Comparison of ENCODE assay signal across 8 mouse cellular contexts in genomic region chr19:61151372-61151700, GRCm38 (mm10). TPM values are rescaled to one million over a fixed set of nuclear protein-coding genes. Genes with fewer than 3 reads are reported as not detected.
A peak's percentile ranks its signal among the peaks of the same experiment; 100 is the strongest.
DNase-seq lines count a peak whose midpoint lies in the region; ATAC-seq and TF ChIP-seq lines count a peak whose summit lies in the region.

No protein-coding gene starts in this region.

- peak; percentile 1 for DNase-seq in left cerebral cortex, postnatal 4 days
- no peak for DNase-seq in left cerebral cortex, postnatal 14 days (ENCODE audit: low spot score in 2 of 2)
- peak; percentile 66 for DNase-seq in liver
- peak; percentile 2 for DNase-seq in midbrain, postnatal 0 days (ENCODE audit: low spot score)
- DNase-seq in c-Kit-positive CD71-positive TER-119-positive erythroid progenitor cells, embryonic 14.5 days (ENCODE audit: low spot score) = no peak
- no peak for DNase-seq in left cerebral cortex, adult 8-10 months (ENCODE audit: low spot score in 2 of 2)

- H3K4me1 ChIP-seq in cortical plate, adult 2 months (ENCODE audit: control insufficient read depth, insufficient read depth, low read length) = no peaks in the 10 kb centered on the region
- no peaks in the 10 kb centered on the region; the same call in 1 of the 2 replicates for H3K4me1 ChIP-seq in hindbrain, embryonic 15.5 days (replicated peaks)
- no peaks in the 10 kb centered on the region for H3K4me1 ChIP-seq in midbrain, postnatal 0 days (ENCODE audit: insufficient read depth, low read length)

- H3K27me3 ChIP-seq in hindbrain, embryonic 15.5 days = no peaks in the 10 kb centered on the region
- H3K27me3 ChIP-seq in midbrain, postnatal 0 days (ENCODE audit: insufficient read depth, low read length) = no peaks in the 10 kb centered on the region

- H3K36me3 ChIP-seq in hindbrain, embryonic 15.5 days = no peaks in the 10 kb centered on the region
- no peaks in the 10 kb centered on the region for H3K36me3 ChIP-seq in midbrain, postnatal 0 days (ENCODE audit: insufficient read depth, low read length)

- H3K9me3 ChIP-seq in hindbrain, embryonic 15.5 days = no peaks in the 10 kb centered on the region
- H3K9me3 ChIP-seq in midbrain, postnatal 0 days (ENCODE audit: low read length) = no peaks in the 10 kb centered on the region

- peak; percentile 42 for ATAC-seq in hindbrain, embryonic 15.5 days (ENCODE audit: low FRiP score, low read depth)
- no peak for ATAC-seq in midbrain, postnatal 0 days (ENCODE audit: low FRiP score)

- no peak for TF ChIP-seq POLR2A in cortical plate, adult 2 months (IDR thresholded peaks at IDR 0.05; ENCODE audit: extremely low read depth, insufficient read depth, low read length)

- TF ChIP-seq CTCF in cortical plate, adult 2 months (IDR thresholded peaks at IDR 0.05; ENCODE audit: extremely low read depth, insufficient read depth, low read length) = no peak
- TF ChIP-seq CTCF in midbrain, postnatal 0 days (IDR thresholded peaks at IDR 0.05) = no peak

- peak overlapping the region; percentile 36 for H3K4me3 ChIP-seq in cortical plate, adult 2 months (ENCODE audit: insufficient read depth, low read length)
- H3K4me3 ChIP-seq in hindbrain, embryonic 15.5 days = peak overlapping the region; percentile 43
- peak overlapping the region; percentile 40 for H3K4me3 ChIP-seq in midbrain, postnatal 0 days (ENCODE audit: low read depth, low read length)

- 10% methylated on average over 8 of the region's 8 CpGs for WGBS in hindbrain, embryonic 15.5 days
- WGBS in midbrain, postnatal 0 days = 9% methylated on average over 8 of the region's 8 CpGs

- H3K4me2 ChIP-seq in hindbrain, embryonic 15.5 days = peak overlapping the region; percentile 84
- H3K4me2 ChIP-seq in midbrain, postnatal 0 days (ENCODE audit: low read depth, low read length, poor library complexity, severe bottlenecking) = peak overlapping the region; percentile 47

- H3K27ac ChIP-seq in cortical plate, adult 2 months (ENCODE audit: insufficient read depth, low read length) = no peak overlapping the region
- H3K27ac ChIP-seq in hindbrain, embryonic 15.5 days (replicated peaks) = no peak overlapping the region
- no peak overlapping the region for H3K27ac ChIP-seq in midbrain, postnatal 0 days (ENCODE audit: low read depth, low read length)

- H3K9ac ChIP-seq in hindbrain, embryonic 15.5 days = peak overlapping the region; percentile 37
- H3K9ac ChIP-seq in midbrain, postnatal 0 days (replicated peaks; ENCODE audit: low read length, poor library complexity, severe bottlenecking) = 0 out of 2 replicates have a peak overlapping the region, but pooled peaks have one; percentile 1

- intact Hi-C loops in left cerebral cortex, postnatal 4 days (cut with DNase I) = no loop called here
- intact Hi-C loops in left cerebral cortex, postnatal 14 days (cut with DNase I) = no loop called here

RNA-seq across cellular contexts. Expression of gene Zfp950, which starts 10.7 kb away (rescaled TPM):
- total RNA-seq in left cerebral cortex, postnatal 4 days (2021) = 10 to 100 TPM; 33.1 to 44.8 TPM
- 10 to 100 TPM; 26.4 to 36.5 TPM for total RNA-seq in left cerebral cortex, postnatal 14 days (2021)
- polyA plus RNA-seq in cortical plate, adult 2 months (2012; rRNA removed) = 46.8 and 50.5 TPM in 2 replicates
- 47.7 and 56.9 TPM in 2 replicates for polyA plus RNA-seq in hindbrain, embryonic 15.5 days (2015; fragmentation: Nextera tagmentation; extraction: Ambion mirVana)
- 16.5 and 21.8 TPM in 2 replicates for total RNA-seq in midbrain, postnatal 0 days (2014; rRNA removed)
- polyA plus RNA-seq in midbrain, postnatal 0 days (2015; fragmentation: Nextera tagmentation; extraction: Ambion mirVana) = 29.3 and 35.7 TPM in 2 replicates
- 10 to 100 TPM; 44.1 to 47.5 (median 45.9) TPM for total RNA-seq in left cerebral cortex, adult 8-10 months (2022)

RNA-seq across cellular contexts. Expression of gene Gm7102, which starts 24.8 kb away (rescaled TPM):
- under 1 TPM; 0.36 to 0.64 TPM for total RNA-seq in left cerebral cortex, postnatal 4 days (2021)
- not detected for total RNA-seq in left cerebral cortex, postnatal 14 days (2021)
- polyA plus RNA-seq in cortical plate, adult 2 months (2012; rRNA removed) = not detected in 2 replicates
- 0.18 TPM in 1 of 2 replicates, not detected in the other for polyA plus RNA-seq in hindbrain, embryonic 15.5 days (2015; fragmentation: Nextera tagmentation; extraction: Ambion mirVana)
- 0.28 and 1.2 TPM in 2 replicates for total RNA-seq in midbrain, postnatal 0 days (2014; rRNA removed)
- polyA plus RNA-seq in midbrain, postnatal 0 days (2015; fragmentation: Nextera tagmentation; extraction: Ambion mirVana) = 0.11 and 0.14 TPM in 2 replicates
- total RNA-seq in left cerebral cortex, adult 8-10 months (2022) = not detected

RNA-seq across cellular contexts. Expression of gene Gm6020, which starts 32.4 kb away (rescaled TPM):
- total RNA-seq in left cerebral cortex, postnatal 4 days (2021) = not detected
- total RNA-seq in left cerebral cortex, postnatal 14 days (2021) = not detected
- not detected in 2 replicates for polyA plus RNA-seq in cortical plate, adult 2 months (2012; rRNA removed)
- not detected in 2 replicates for polyA plus RNA-seq in hindbrain, embryonic 15.5 days (2015; fragmentation: Nextera tagmentation; extraction: Ambion mirVana)
- total RNA-seq in midbrain, postnatal 0 days (2014; rRNA removed) = not detected in 2 replicates
- not detected in 2 replicates for polyA plus RNA-seq in midbrain, postnatal 0 days (2015; fragmentation: Nextera tagmentation; extraction: Ambion mirVana)
- not detected for total RNA-seq in left cerebral cortex, adult 8-10 months (2022)

Comparison
In these comparisons a context has a peak if more than half of its experiments do, and no peak if none do; other contexts are left out.
1. DNase-seq: peak in left cerebral cortex, postnatal 4 days (single experiment), liver (single experiment) and midbrain, postnatal 0 days (single experiment); none in left cerebral cortex, postnatal 14 days (0 of 2), c-Kit-positive CD71-positive TER-119-positive erythroid progenitor cells, embryonic 14.5 days (single experiment) and left cerebral cortex, adult 8-10 months (0 of 2).
2. Peak in every context shown above with its lines, with median percentiles within 50 percentile points of each other: H3K4me3 ChIP-seq.